Mouse (Mus musculus) lung, embryonic 14.5 days (tissue): ENCODE measurements at regions not wholly inside any gene's neighbourhood (a gene's known extent, or its start where the extent isn't known, plus 50 kb on each side); places are given as distances from the start of the nearest gene placed in this dataset.

Experiments
- ATAC-seq: fragments of 200-750 bp; cut with Nextera tagmentation; 2 replicates; pipeline ENCODE4 v1.8.0; 2017; ENCODE audit warnings: mild to moderate bottlenecking, moderate TSS enrichment, moderate library complexity; ENCODE audit not compliant: insufficient read depth
- DNase-seq: peaks from one replicate; pipeline ENCODE4 v3.0.0-alpha.2; 2015
- H3K27ac ChIP-seq: fragments of 300-500 bp; sonication (generic); 2 replicates; pipeline ENCODE4 v1.5.1; 2014; ENCODE audit warnings: low read depth, mild to moderate bottlenecking, moderate library complexity
- H3K27me3 ChIP-seq: fragments of 300-500 bp; sonication (generic); 2 replicates; pipeline ENCODE4 v1.6.1; 2014; ENCODE audit warnings: low read length, control low read depth; ENCODE audit not compliant: insufficient read depth
- H3K36me3 ChIP-seq: fragments of 300-500 bp; sonication (generic); 2 replicates; pipeline ENCODE4 v1.6.1; 2014; ENCODE audit warnings: control low read depth; ENCODE audit not compliant: insufficient read depth
- H3K4me1 ChIP-seq: fragments of 300-500 bp; sonication (generic); 2 replicates; pipeline ENCODE4 v1.6.1; 2014; ENCODE audit warnings: antibody characterized with exemption, control low read depth; ENCODE audit not compliant: insufficient read depth
- H3K4me2 ChIP-seq: fragments of 300-500 bp; sonication (generic); 2 replicates; pipeline ENCODE4 v1.6.1; 2014; ENCODE audit warnings: mild to moderate bottlenecking
- H3K4me3 ChIP-seq: fragments of 300-500 bp; sonication (generic); 2 replicates; pipeline ENCODE4 v1.5.1; 2014; ENCODE audit warnings: low read depth, low read length
- H3K9ac ChIP-seq: fragments of 300-500 bp; sonication (generic); 2 replicates; pipeline ENCODE4 v1.6.1; 2014
- H3K9me3 ChIP-seq: fragments of 300-500 bp; sonication (generic); 2 replicates; pipeline ENCODE4 v1.6.1; 2016; ENCODE audit warnings: low read depth, low read length, control low read depth
- CTCF ChIP-seq: IDR thresholded peaks from 2 replicates; pipeline ENCODE4 v1.5.1; 2016; ENCODE audit warnings: antibody characterized with exemption, low read depth
- WGBS: fragments of 180-500 bp; shearing (Covaris S2); extraction: QIAGEN DNeasy Blood & Tissue Kit; methylation state at CpG from one replicate; pipeline ENCODE4 v1.1.7; 2014; 5-methylcytosine and 5-hydroxymethylcytosine counted together

DNA sequence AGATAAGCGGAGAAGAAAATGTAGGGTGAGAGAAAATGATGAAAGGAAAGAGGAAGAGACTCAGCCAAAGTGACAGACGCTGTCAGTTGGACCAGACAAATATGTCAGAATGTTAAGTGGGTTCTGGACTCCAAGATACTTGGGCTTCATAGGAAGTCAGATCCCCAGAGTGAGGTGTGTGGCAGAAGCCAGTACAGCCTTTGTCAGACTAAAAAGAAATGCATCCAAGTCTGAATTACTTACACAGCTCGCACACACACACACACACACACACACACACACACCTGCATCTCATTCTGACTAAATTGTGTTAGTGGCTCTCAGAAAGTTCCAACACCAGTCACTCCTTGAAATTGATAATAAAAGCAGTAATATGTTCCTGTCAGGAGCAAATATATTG is 192.1 kb upstream of the Castor2 start:
- no peaks in the 10 kb centered on the region for H3K27me3 ChIP-seq
- H3K9me3 ChIP-seq: no peaks in the 10 kb centered on the region
- no peak overlapping the region for H3K4me3 ChIP-seq
- H3K4me2 ChIP-seq: no peak overlapping the region
- ATAC-seq (no peak), DNase-seq (no peak)
- WGBS: 79% methylated on average over 3 of the region's 3 CpGs
- no peaks in the 10 kb centered on the region for H3K36me3 ChIP-seq
- no peaks in the 10 kb centered on the region for H3K4me1 ChIP-seq
- no peak overlapping the region for H3K9ac ChIP-seq
- TF ChIP-seq CTCF: no peak
- no peak overlapping the region for H3K27ac ChIP-seq

DNA sequence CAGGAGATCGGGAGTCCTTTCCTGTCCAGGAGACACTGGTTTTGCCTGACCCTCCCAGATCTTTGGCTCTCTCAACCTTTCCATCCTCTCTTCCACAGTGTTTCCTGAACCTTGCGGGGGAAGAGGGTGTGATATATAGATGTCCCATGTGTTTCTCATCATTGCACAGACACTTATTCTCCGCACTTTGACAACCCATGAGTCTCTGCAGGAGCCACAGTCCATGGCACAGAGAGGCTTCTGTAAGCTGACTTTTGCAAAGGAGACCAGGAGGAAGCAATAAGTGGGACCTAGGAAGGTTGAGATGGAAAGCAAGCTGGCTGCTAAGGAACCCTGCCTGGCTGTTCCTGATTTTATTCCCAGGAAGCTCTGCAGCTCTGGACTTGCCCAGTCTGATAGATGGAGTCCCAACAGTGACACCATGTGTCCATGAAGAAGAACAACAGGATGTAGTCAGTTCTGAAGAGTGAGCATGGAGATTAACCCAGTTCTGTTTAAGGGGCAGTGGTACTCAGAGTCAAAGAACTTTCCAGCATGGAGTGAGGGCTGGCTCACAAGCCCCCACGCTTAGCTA is 201.4 kb upstream of the Castor2 start:
- 55% methylated on average over 4 of the region's 4 CpGs for WGBS
- DNase-seq: peak; percentile 78
- no peaks in the 10 kb centered on the region for H3K36me3 ChIP-seq
- H3K9me3 ChIP-seq: no peaks in the 10 kb centered on the region
- peak; percentile 54; the same call in 1 of the 2 replicates for ATAC-seq
- H3K4me2 ChIP-seq: no peak overlapping the region
- no peaks in the 10 kb centered on the region for H3K4me1 ChIP-seq
- TF ChIP-seq CTCF: peak; percentile 69
- no peak overlapping the region for H3K4me3 ChIP-seq
- H3K27me3 ChIP-seq: no peaks in the 10 kb centered on the region
- H3K27ac ChIP-seq: no peak overlapping the region
- no peak overlapping the region for H3K9ac ChIP-seq

DNA sequence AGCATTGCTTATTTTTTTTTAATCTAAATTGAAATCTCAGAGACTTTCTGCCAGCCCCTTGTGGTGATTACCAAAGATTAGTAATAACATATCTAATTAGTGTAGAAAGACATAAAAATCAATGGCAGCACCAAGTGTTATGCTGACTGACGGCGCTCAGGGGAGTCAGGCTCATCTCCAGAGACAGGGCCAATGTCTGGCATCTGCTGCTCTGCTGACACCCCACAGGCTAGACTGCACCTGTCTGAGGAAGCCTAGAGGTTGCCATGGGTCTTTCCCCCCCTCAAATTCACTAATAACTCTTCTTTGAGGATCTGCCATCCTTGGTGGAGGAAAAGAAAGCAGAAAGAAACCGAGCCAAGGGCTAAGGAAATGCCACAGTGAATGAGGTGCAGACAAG is 208.8 kb upstream of the Castor2 start:
- no peak overlapping the region for H3K27ac ChIP-seq
- no peak for TF ChIP-seq CTCF
- H3K4me3 ChIP-seq: no peak overlapping the region

DNA sequence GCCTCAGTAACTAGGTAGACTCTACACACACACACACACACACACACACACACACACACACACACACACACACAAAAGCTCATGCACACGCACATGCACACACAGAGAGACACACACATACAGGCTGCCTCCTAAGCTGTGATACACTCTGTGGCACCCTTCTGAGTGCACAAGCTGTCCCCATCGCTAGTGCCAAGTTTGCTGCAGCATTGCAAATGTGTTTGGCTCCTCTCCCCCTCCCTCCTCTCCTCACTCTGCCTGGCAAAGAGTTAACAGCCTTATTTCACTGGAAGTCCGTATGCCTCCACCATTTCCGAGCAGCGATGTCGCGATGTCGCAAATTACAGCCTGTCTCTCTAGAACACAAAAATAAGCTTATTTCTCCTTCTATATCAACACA is 209.7 kb upstream of the Castor2 start:
- H3K27ac ChIP-seq: no peak overlapping the region
- DNase-seq: peak; percentile 8
- no peak for ATAC-seq
- TF ChIP-seq CTCF: no peak
- no peaks in the 10 kb centered on the region for H3K36me3 ChIP-seq
- H3K4me2 ChIP-seq: no peak overlapping the region
- 0 out of 2 replicates have a peak, but pooled peaks cover 3% of the 10 kb centered on the region for H3K4me1 ChIP-seq
- H3K9ac ChIP-seq: no peak overlapping the region
- no peaks in the 10 kb centered on the region for H3K9me3 ChIP-seq
- WGBS: 62% methylated on average over 8 of the region's 8 CpGs
- H3K4me3 ChIP-seq: no peak overlapping the region
- no peaks in the 10 kb centered on the region for H3K27me3 ChIP-seq

More for the DNA sequence above, 208.8 kb upstream of the Castor2 start:
- H3K9ac ChIP-seq: no peak overlapping the region
- no peak for ATAC-seq
- H3K36me3 ChIP-seq: no peaks in the 10 kb centered on the region
- no peak for DNase-seq
- no peaks in the 10 kb centered on the region for H3K4me1 ChIP-seq
- no peaks in the 10 kb centered on the region for H3K9me3 ChIP-seq
- 77% methylated on average over 3 of the region's 3 CpGs for WGBS
- no peaks in the 10 kb centered on the region for H3K27me3 ChIP-seq
- no peak overlapping the region for H3K4me2 ChIP-seq

DNA sequence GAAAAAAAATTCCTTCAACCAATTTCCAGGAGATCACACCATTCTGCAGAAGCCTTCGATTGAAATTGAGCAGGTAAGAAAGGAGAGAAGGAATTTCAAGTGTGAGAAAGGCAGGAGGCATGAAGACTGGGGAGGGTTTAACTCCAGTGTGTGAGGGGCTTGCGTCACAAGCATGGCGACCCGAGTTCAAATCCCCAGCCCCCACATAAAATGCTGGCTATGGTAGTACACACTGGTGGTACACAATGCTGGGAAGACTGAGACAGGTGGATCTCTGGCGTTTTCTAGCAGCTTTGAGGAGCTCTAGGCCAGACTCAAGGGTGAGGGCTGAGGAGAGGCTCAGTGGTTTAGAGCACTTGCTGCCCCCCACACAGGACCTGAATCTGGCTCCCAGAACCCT is 214.0 kb upstream of the Castor2 start:
- H3K4me3 ChIP-seq: no peak overlapping the region
- no peak overlapping the region for H3K9ac ChIP-seq
- H3K36me3 ChIP-seq: no peaks in the 10 kb centered on the region
- DNase-seq (no peak), ATAC-seq (no peak)
- 82% methylated on average over 5 of the region's 5 CpGs for WGBS
- no peaks in the 10 kb centered on the region for H3K9me3 ChIP-seq
- no peak overlapping the region for H3K4me2 ChIP-seq
- TF ChIP-seq CTCF: no peak
- no peak overlapping the region; the same call in 1 of the 2 replicates for H3K27ac ChIP-seq
- H3K27me3 ChIP-seq: no peaks in the 10 kb centered on the region
- 0 out of 2 replicates have a peak, but pooled peaks cover 3% of the 10 kb centered on the region for H3K4me1 ChIP-seq

DNA sequence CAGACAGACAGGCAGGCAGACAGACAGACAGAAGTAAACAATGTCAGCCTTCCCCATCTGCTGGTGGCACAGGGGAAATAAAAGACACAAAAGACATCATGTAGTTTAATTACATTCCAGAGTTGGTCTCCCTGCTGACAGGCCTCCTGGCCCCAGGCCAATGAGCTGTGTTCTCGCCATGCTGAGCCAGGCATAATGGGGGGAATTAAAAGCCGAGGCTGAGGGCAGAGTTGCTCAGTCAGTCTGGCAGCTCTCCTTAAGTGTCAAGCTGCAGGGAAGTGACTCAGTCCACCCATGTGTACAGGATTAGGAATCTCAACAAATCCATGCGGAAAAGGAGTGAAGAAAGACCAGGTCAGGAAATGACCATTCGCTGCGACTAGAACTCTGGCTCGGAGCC is 214.5 kb upstream of the Castor2 start:
- Histone ChIP-seq H3K4me2 (peak overlapping the region; percentile 41), H3K27me3 (no peaks in the 10 kb centered on the region), H3K9ac (no peak overlapping the region), H3K36me3 (no peaks in the 10 kb centered on the region), H3K4me3 (no peak overlapping the region), H3K9me3 (no peaks in the 10 kb centered on the region), H3K27ac (peak overlapping the region; percentile 51; the same call in 1 of the 2 replicates), H3K4me1 (0 out of 2 replicates have a peak, but pooled peaks cover 3% of the 10 kb centered on the region)
- ATAC-seq (peak; percentile 94), DNase-seq (peak; percentile 92)
- 18% methylated on average over 6 of the region's 6 CpGs for WGBS
- no peak for TF ChIP-seq CTCF

DNA sequence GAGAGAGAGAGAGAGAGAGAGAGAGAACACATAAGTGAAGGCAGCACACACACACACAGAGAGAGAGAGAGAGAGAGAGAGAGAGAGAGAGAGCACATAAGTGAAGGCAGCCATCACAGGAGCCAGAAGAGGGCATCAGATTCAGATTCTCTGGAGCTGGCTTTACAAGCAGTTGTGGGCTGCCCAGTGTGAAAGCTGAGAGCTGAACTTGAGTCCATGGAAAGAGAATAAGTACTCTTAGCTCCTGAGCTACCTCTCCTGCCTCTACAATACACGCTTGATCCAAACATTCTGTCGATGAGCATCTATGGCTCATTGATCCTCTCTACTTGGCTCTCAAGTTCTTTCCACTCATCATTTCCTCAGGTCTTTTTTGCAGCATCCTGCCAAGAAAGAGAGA is 214.9 kb upstream of the Castor2 start:
- no peak overlapping the region for H3K9ac ChIP-seq
- no peaks in the 10 kb centered on the region for H3K27me3 ChIP-seq
- DNase-seq (peak; percentile 58), ATAC-seq (peak; percentile 64)
- peak overlapping the region; percentile 51; the same call in 1 of the 2 replicates for H3K27ac ChIP-seq
- H3K4me3 ChIP-seq: no peak overlapping the region
- no peaks in the 10 kb centered on the region for H3K9me3 ChIP-seq
- no peaks in the 10 kb centered on the region for H3K36me3 ChIP-seq
- H3K4me1 ChIP-seq: 0 out of 2 replicates have a peak, but pooled peaks cover 3% of the 10 kb centered on the region
- WGBS: 45% methylated on average over 2 of the region's 2 CpGs
- no peak overlapping the region for H3K4me2 ChIP-seq
- no peak for TF ChIP-seq CTCF
